Mouse (Mus musculus) lung, embryonic 16.5 days (tissue): ENCODE results near the gene Ccdc138. TPM values are rescaled to one million over a fixed set of nuclear protein-coding genes. Genes with fewer than 3 reads are reported as not detected.

Experiments used
- ATAC-seq: fragments of 200-750 bp; cut with Nextera tagmentation; 2 replicates; pipeline ENCODE4 v1.8.0; 2017; ENCODE audit warnings: low read depth, mild to moderate bottlenecking, moderate library complexity
- H3K27ac ChIP-seq: fragments of 300-500 bp; sonication (generic); 2 replicates; pipeline ENCODE4 v1.5.1; 2014; ENCODE audit warnings: mild to moderate bottlenecking, control low read depth, low read length
- H3K27me3 ChIP-seq: fragments of 300-500 bp; sonication (generic); 2 replicates; pipeline ENCODE4 v1.6.1; 2014; ENCODE audit warnings: low read depth, low read length, mixed read lengths; ENCODE audit not compliant: control insufficient read depth, insufficient read depth
- H3K36me3 ChIP-seq: fragments of 300-500 bp; sonication (generic); 2 replicates; pipeline ENCODE4 v1.6.1; 2014; ENCODE audit warnings: low read length; ENCODE audit not compliant: control insufficient read depth, insufficient read depth
- H3K4me1 ChIP-seq: fragments of 300-500 bp; sonication (generic); replicated peaks from 2 replicates; pipeline ENCODE4 v1.6.1; 2014; ENCODE audit warnings: low read length, mixed read lengths; ENCODE audit not compliant: control insufficient read depth, insufficient read depth
- H3K4me2 ChIP-seq: fragments of 300-500 bp; sonication (generic); 2 replicates; pipeline ENCODE4 v1.6.1; 2014; ENCODE audit warnings: low read depth, low read length, control low read depth
- H3K4me3 ChIP-seq: fragments of 300-500 bp; sonication (generic); 2 replicates; pipeline ENCODE4 v1.5.1; 2014; ENCODE audit warnings: mild to moderate bottlenecking, low read length, control low read depth
- H3K9ac ChIP-seq: fragments of 300-500 bp; sonication (generic); 2 replicates; pipeline ENCODE4 v1.6.1; 2014; ENCODE audit warnings: low read length, control low read depth
- H3K9me3 ChIP-seq: fragments of 300-500 bp; sonication (generic); 2 replicates; pipeline ENCODE4 v1.6.1; 2016; ENCODE audit warnings: low read length; ENCODE audit not compliant: control insufficient read depth
- WGBS: fragments of 180-500 bp; shearing (Covaris S2); extraction: QIAGEN DNeasy Blood & Tissue Kit; methylation state at CpG from one replicate; pipeline ENCODE4 v1.1.7; 2014; 5-methylcytosine and 5-hydroxymethylcytosine counted together
- polyA plus RNA-seq: library from polyadenylated mRNA; unstranded; fragments of >200 nt; fragmentation: Nextera tagmentation; extraction: Ambion mirVana; gene quantifications from 2 replicates; pipeline ENCODE4 v1.2.1, GENCODE M21; 2015

The Ccdc138 gene
- polyA plus RNA-seq, 1 experiment from 2014 or later, result 9.6 TPM

- Histone ChIP-seq H3K4me1 (no peaks in the 10 kb centered on the region), H3K9me3 (no peaks in the 10 kb centered on the region), H3K9ac (no peak overlapping the region), H3K27me3 (no peaks in the 10 kb centered on the region), H3K4me3 (no peak overlapping the region), H3K36me3 (no peaks in the 10 kb centered on the region), H3K27ac (no peak overlapping the region), H3K4me2 (no peak overlapping the region)
- no peak for ATAC-seq
- 55% methylated on average over 6 of the region's 6 CpGs for WGBS
Measured at GRCm38 (mm10) chr10:58601431-58601901, 103.7 kb downstream of the Ccdc138 start.

- H3K9me3 ChIP-seq, result no peaks in the 10 kb centered on the region
- H3K36me3 ChIP-seq, result no peaks in the 10 kb centered on the region
- H3K27ac ChIP-seq, result no peak overlapping the region
- H3K4me1 ChIP-seq, result no peaks in the 10 kb centered on the region
- no peak for ATAC-seq
- no peak overlapping the region for H3K9ac ChIP-seq
- WGBS, result 73% methylated on average over 7 of the region's 7 CpGs
- H3K4me3 ChIP-seq, result no peak overlapping the region
- no peaks in the 10 kb centered on the region for H3K27me3 ChIP-seq
- H3K4me2 ChIP-seq, result no peak overlapping the region
Measured at GRCm38 (mm10) chr10:58601946-58602345, 104.2 kb downstream of the Ccdc138 start.

DNA sequence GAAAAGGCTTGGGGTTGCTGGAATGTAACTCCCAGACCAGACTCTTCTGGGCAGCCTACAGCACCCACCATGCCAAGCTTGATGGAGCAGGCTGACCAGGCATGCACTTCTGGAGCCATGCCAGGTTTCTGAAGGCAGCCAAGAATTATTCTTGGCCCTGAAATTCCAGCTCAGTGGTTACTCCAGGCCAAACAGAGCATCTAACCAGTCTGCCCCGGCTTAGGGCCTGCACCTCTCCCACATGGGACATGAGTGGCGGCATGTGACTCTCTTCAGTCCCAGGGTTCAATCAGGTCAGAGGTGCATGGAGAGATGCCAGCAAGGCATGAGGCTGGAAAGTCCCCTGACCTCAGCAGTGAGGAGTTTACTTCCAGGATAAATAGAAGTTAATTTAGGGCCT is 107.0 kb downstream of the Ccdc138 start:
- ATAC-seq, result peak; percentile 82
- Histone ChIP-seq H3K9me3 (no peaks in the 10 kb centered on the region), H3K4me2 (no peak overlapping the region), H3K27me3 (no peaks in the 10 kb centered on the region), H3K4me1 (no peaks in the 10 kb centered on the region), H3K27ac (peak overlapping the region; percentile 12; the same call in 1 of the 2 replicates), H3K9ac (no peak overlapping the region), H3K4me3 (no peak overlapping the region), H3K36me3 (no peaks in the 10 kb centered on the region)
- WGBS, result 59% methylated on average over 2 of the region's 2 CpGs

DNA sequence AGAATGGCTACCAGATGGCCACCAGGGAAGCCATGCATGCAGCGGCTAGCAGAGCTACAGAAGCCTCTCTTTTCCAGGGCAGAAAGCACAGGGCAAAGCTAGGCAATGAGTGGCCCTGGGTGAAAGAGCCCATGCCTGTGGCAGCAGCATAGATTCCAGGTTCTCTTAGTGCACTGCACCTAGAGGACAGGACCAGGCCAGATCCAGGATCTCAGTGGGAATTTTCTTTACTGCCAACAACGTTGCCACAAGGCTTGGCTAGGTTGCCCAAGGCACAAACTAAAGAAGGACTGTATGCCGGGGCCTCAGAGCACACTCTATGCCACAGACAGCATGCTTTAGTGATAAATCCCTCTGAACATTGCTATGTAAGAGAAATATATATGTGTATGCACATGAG is 108.6 kb downstream of the Ccdc138 start:
- H3K4me3 ChIP-seq, result no peak overlapping the region

DNA sequence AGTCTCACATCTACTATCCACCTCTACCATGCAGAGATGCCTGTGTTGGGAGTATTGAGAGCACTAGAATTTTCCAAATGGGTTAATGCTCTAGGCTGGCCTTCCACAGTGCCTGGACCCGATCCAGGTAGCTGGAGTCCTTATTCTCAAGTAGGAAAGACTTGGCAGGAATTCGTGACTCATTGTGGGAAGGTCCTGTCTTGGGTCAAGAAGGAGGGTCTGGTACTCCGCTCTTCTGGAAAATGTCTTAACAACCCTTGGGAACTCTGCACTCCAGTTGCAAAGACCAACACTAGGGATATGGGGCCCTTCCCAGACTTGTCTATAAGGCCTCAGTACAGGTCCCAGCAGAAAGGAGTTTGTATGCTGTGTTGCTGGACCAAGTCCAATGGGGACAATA is 111.1 kb downstream of the Ccdc138 start:
- no peak overlapping the region for H3K9ac ChIP-seq
- no peaks in the 10 kb centered on the region for H3K4me1 ChIP-seq
- H3K27me3 ChIP-seq, result no peaks in the 10 kb centered on the region
- 42% methylated on average over 3 of the region's 3 CpGs for WGBS
- no peak overlapping the region for H3K4me2 ChIP-seq
- H3K36me3 ChIP-seq, result no peaks in the 10 kb centered on the region
- H3K27ac ChIP-seq, result no peak overlapping the region
- H3K9me3 ChIP-seq, result no peaks in the 10 kb centered on the region
- ATAC-seq, result peak; percentile 58
- no peak overlapping the region for H3K4me3 ChIP-seq

More for the DNA sequence above, 108.6 kb downstream of the Ccdc138 start:
- H3K4me1 ChIP-seq, result no peaks in the 10 kb centered on the region
- no peak overlapping the region for H3K9ac ChIP-seq
- no peaks in the 10 kb centered on the region for H3K27me3 ChIP-seq
- 76% methylated on average over 3 of the region's 3 CpGs for WGBS
- no peaks in the 10 kb centered on the region for H3K36me3 ChIP-seq
- ATAC-seq, result no peak
- H3K27ac ChIP-seq, result no peak overlapping the region
- no peak overlapping the region for H3K4me2 ChIP-seq
- no peaks in the 10 kb centered on the region for H3K9me3 ChIP-seq

DNA sequence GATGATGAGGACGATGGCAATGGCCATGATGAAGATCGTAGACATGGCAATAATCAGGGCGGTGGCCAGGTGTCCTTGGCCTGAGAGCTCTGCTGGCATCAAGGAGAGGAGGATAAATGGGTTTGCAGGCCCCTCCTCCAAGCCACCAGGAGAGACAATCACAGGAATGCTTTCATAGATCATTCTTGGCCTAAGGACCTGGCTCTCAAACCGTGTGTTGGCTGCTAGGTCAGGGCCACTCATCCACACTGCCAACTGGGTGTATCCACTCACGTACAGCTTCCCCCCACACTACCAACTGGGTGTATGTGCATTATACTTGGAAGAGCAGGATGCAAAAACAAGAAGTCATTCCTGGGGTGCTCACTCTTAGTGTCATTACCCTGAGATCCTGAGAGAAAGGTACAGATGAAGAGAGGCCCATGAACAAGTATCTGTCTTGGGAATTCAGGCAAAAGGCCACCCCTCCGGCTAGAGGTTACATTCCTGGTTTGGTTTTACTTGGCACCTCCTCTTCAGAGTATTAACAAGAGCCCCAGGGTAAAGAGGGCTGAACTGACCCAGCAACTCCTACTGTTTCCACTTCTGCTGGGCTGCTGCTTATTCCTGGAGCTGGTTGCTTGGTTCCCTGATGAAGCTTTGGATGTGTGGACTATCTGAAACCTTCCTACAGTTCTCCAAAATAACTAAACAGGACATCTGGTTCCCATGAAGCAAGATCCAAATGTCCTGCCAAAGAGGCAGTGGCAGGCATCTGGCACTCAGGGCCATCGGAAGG is 112.9 kb downstream of the Ccdc138 start:
- Histone ChIP-seq H3K9ac (no peak overlapping the region), H3K27me3 (no peaks in the 10 kb centered on the region), H3K27ac (no peak overlapping the region), H3K36me3 (no peaks in the 10 kb centered on the region), H3K4me2 (no peak overlapping the region), H3K9me3 (no peaks in the 10 kb centered on the region), H3K4me1 (no peaks in the 10 kb centered on the region), H3K4me3 (no peak overlapping the region)
- WGBS, result 77% methylated on average over 7 of the region's 7 CpGs
- ATAC-seq, result no peak

GRCm38 (mm10) chr10:58614601-58615000 is 116.9 kb downstream of the Ccdc138 start:
- no peak overlapping the region for H3K9ac ChIP-seq
- no peak for ATAC-seq
- no peaks in the 10 kb centered on the region for H3K4me1 ChIP-seq
- H3K4me2 ChIP-seq, result no peak overlapping the region
- H3K27me3 ChIP-seq, result no peaks in the 10 kb centered on the region
- no peaks in the 10 kb centered on the region for H3K9me3 ChIP-seq
- no peaks in the 10 kb centered on the region for H3K36me3 ChIP-seq
- 86% methylated on average over 6 of the region's 6 CpGs for WGBS
- no peak overlapping the region for H3K4me3 ChIP-seq
- H3K27ac ChIP-seq, result no peak overlapping the region

DNA sequence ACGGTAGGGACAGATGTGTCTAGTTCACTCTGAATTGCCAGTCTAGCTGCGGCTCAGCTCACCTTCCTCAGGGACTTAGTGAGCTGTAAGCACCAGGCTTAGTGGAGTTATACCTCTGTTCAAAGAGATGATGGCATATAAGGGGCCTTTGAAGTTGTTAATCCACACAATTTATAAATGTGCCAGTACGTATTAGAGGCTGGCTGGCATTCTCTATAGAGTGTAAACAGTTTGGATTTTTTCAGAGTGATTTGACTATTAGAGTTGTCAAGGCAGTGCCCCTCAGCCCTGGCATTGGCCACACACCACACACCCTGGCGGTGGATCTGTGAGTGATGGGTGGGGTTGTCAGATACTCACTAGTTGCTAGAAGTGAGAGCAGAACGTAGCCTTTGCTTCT is 118.8 kb downstream of the Ccdc138 start:
- Histone ChIP-seq H3K27me3 (no peaks in the 10 kb centered on the region), H3K4me1 (no peaks in the 10 kb centered on the region), H3K27ac (no peak overlapping the region), H3K9ac (no peak overlapping the region), H3K4me3 (no peak overlapping the region), H3K4me2 (no peak overlapping the region), H3K36me3 (no peaks in the 10 kb centered on the region), H3K9me3 (no peaks in the 10 kb centered on the region)
- ATAC-seq, result no peak
- 68% methylated on average over 5 of the region's 5 CpGs for WGBS

DNA sequence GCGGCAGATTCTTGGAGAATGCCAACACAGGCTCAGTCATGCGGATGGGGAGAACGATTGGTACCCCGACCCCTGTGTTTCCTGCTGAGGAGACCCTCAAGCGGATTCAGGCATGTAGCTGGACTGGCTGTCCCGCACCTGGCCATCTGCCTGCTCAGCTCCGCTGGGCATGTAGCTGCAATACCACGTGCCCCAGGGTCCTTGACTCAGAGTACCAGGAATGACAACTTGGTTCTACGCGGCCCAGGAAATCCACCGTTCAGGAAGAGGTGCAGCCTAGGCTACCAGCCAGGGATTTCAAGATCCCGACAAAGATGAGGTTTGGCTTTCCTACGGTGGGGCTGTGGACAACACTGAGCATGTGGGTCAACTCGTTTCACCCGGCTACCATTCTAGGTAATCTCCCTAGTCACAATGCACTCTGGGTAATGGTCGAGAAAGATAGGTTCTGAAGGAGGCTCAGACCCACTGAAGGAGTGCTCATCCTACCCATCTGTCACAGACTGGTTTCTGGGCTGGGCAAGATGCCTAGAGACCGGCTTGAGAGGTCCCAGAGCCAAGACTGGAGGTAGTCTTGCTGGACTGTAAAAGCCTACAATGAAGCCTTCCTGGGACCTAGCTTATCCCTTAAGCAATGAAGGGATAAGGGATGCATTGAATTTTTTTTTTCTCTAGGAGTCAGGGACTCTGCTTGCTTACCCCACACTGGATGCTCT is 120.9 kb downstream of the Ccdc138 start:
- no peaks in the 10 kb centered on the region for H3K4me1 ChIP-seq
- no peaks in the 10 kb centered on the region for H3K9me3 ChIP-seq
- WGBS, result 85% methylated on average over 17 of the region's 17 CpGs
- no peak overlapping the region for H3K9ac ChIP-seq
- no peaks in the 10 kb centered on the region for H3K27me3 ChIP-seq
- H3K27ac ChIP-seq, result no peak overlapping the region
- no peak for ATAC-seq
- no peaks in the 10 kb centered on the region for H3K36me3 ChIP-seq
- no peak overlapping the region for H3K4me2 ChIP-seq
- no peak overlapping the region for H3K4me3 ChIP-seq
